Mouse (Mus musculus) frontal cortex, adult 2 months (tissue): Measurements from ENCODE around the gene Pkd1. TPM values are rescaled to one million over a fixed set of nuclear protein-coding genes. Genes with fewer than 3 reads are reported as not detected.

Source experiments
- DNase-seq, 2 experiments: peaks; one replicate each; pipeline ENCODE4 v3.0.0; 2022; ENCODE audit warnings: low spot score in 1 of 2; ENCODE audit errors: extremely low spot score in 1 of 2
- polyA plus RNA-seq: library from polyadenylated mRNA; depleted of rRNA; stranded (reverse); fragments of >200 nt; gene quantifications from 2 replicates; pipeline ENCODE4 v1.2.3, GENCODE M21; 2012; rRNA removed

The Pkd1 gene
- polyA plus RNA-seq, 1 experiment, result 85.1 TPM

GRCm38 (mm10) chr17:24640581-24640980 lies 90.9 kb downstream of the Pkd1 start:
- no peak for DNase-seq

GRCm38 (mm10) chr17:24641944-24642343 lies 92.3 kb downstream of the Pkd1 start:
- DNase-seq, result no peak

- no peak for DNase-seq
These were observed 93.2 kb downstream of the Pkd1 start for GRCm38 (mm10) chr17:24642791-24643343.

- no peak for DNase-seq
These were observed 94.5 kb downstream of the Pkd1 start for GRCm38 (mm10) chr17:24644030-24644715.

- peak in 1 of 2 experiments; percentile 30 for DNase-seq
These were observed 95.5 kb downstream of the Pkd1 start for GRCm38 (mm10) chr17:24644875-24645721.

- no peak for DNase-seq
These were observed 96.3 kb downstream of the Pkd1 start for GRCm38 (mm10) chr17:24645916-24646315.

Other genes starting within 250 kb of the Pkd1 start
- gene Abca17, start 198.8 kb upstream of the Pkd1 start, polyA plus RNA-seq, result 0.90 and 1.0 TPM in 2 replicates
- gene Abca3, start 197.9 kb upstream of the Pkd1 start, polyA plus RNA-seq, result 44.7 and 47.6 TPM in 2 replicates
- 269 and 276 TPM in 2 replicates for gene Rnps1, start 135.3 kb upstream of the Pkd1 start, polyA plus RNA-seq
- gene Eci1, start 123.2 kb upstream of the Pkd1 start, polyA plus RNA-seq, result 50.0 and 55.9 TPM in 2 replicates
- gene Dnase1l2, start 106.7 kb upstream of the Pkd1 start, polyA plus RNA-seq, result 18.3 and 22.9 TPM in 2 replicates
- gene E4f1, start 79.5 kb upstream of the Pkd1 start, polyA plus RNA-seq, result 86.1 and 86.4 TPM in 2 replicates
- gene Pgp, start 79.4 kb upstream of the Pkd1 start, polyA plus RNA-seq, result 85.4 and 95.8 TPM in 2 replicates
- gene Bricd5, start 76.0 kb upstream of the Pkd1 start, polyA plus RNA-seq, result 2.1 and 2.6 TPM in 2 replicates
- gene Mlst8, start 70.8 kb upstream of the Pkd1 start, polyA plus RNA-seq, result 37.9 and 45.7 TPM in 2 replicates
- gene Caskin1, start 61.2 kb upstream of the Pkd1 start, polyA plus RNA-seq, result 116 and 124 TPM in 2 replicates
- 194 and 212 TPM in 2 replicates for gene Traf7, start 21.9 kb upstream of the Pkd1 start, polyA plus RNA-seq
- 97.2 and 118 TPM in 2 replicates for gene Rab26, start 15.6 kb upstream of the Pkd1 start, polyA plus RNA-seq
- gene Tsc2, start 82.8 kb downstream of the Pkd1 start, polyA plus RNA-seq, result 175 and 194 TPM in 2 replicates
- gene Nthl1, start 82.8 kb downstream of the Pkd1 start, polyA plus RNA-seq, result 8.8 and 10.7 TPM in 2 replicates
- gene Slc9a3r2, start 100.5 kb downstream of the Pkd1 start, polyA plus RNA-seq, result 80.5 and 83.9 TPM in 2 replicates
- gene Npw, start 108.6 kb downstream of the Pkd1 start, polyA plus RNA-seq, result 0.65 TPM in 1 of 2 replicates, not detected in the other
- gene Zfp598, start 119.9 kb downstream of the Pkd1 start, polyA plus RNA-seq, result 53.8 and 59.4 TPM in 2 replicates
- 170 and 183 TPM in 2 replicates for gene Syngr3, start 140.1 kb downstream of the Pkd1 start, polyA plus RNA-seq
- gene Gfer, start 146.3 kb downstream of the Pkd1 start, polyA plus RNA-seq, result 22.6 and 24.1 TPM in 2 replicates
- gene Noxo1, start 146.4 kb downstream of the Pkd1 start, polyA plus RNA-seq, result 5.9 and 6.7 TPM in 2 replicates
- 56.1 and 56.2 TPM in 2 replicates for gene Tbl3, start 157.8 kb downstream of the Pkd1 start, polyA plus RNA-seq
- gene Rnf151, start 168.2 kb downstream of the Pkd1 start, polyA plus RNA-seq, result 0.11 and 0.38 TPM in 2 replicates
- gene Rps2, start 168.3 kb downstream of the Pkd1 start, polyA plus RNA-seq, result 967 and 1,066 TPM in 2 replicates
- 445 and 493 TPM in 2 replicates for gene Ndufb10, start 174.6 kb downstream of the Pkd1 start, polyA plus RNA-seq
- 0.56 and 0.65 TPM in 2 replicates for gene Rpl3l, start 178.0 kb downstream of the Pkd1 start, polyA plus RNA-seq
- gene Msrb1, start 186.8 kb downstream of the Pkd1 start, polyA plus RNA-seq, result 32.7 and 37.7 TPM in 2 replicates
- gene Hs3st6, start 203.2 kb downstream of the Pkd1 start, polyA plus RNA-seq, result 0.66 and 0.78 TPM in 2 replicates